Mouse (Mus musculus) intestine, embryonic 16.5 days (tissue): ENCODE data around the gene Olfm1. TPM values are rescaled to one million over a fixed set of nuclear protein-coding genes. Genes with fewer than 3 reads are reported as not detected.

Source experiments
- ATAC-seq: fragments of 200-750 bp; cut with Nextera tagmentation; 2 replicates; pipeline ENCODE4 v1.8.0; 2017; ENCODE audit warnings: moderate TSS enrichment, moderate library complexity
- H3K27ac ChIP-seq: fragments of 300-500 bp; sonication (generic); 2 replicates; pipeline ENCODE4 v1.5.1; 2014; ENCODE audit warnings: mild to moderate bottlenecking, low read length
- H3K27me3 ChIP-seq: fragments of 300-500 bp; sonication (generic); replicated peaks from 2 replicates; pipeline ENCODE4 v1.6.1; 2014; ENCODE audit warnings: low read length, control low read depth, mixed read lengths; ENCODE audit not compliant: control insufficient read depth, insufficient read depth
- H3K36me3 ChIP-seq: fragments of 300-500 bp; sonication (generic); 2 replicates; pipeline ENCODE4 v1.6.1; 2014; ENCODE audit warnings: low read length, control low read depth; ENCODE audit not compliant: control insufficient read depth, insufficient read depth
- H3K4me1 ChIP-seq: fragments of 300-500 bp; sonication (generic); 2 replicates; pipeline ENCODE4 v1.6.1; 2014; ENCODE audit warnings: low read length, control low read depth, mixed read lengths; ENCODE audit not compliant: control insufficient read depth, insufficient read depth
- H3K4me2 ChIP-seq: fragments of 300-500 bp; sonication (generic); 2 replicates; pipeline ENCODE4 v1.6.1; 2014; ENCODE audit warnings: low read depth, low read length, control low read depth
- H3K4me3 ChIP-seq: fragments of 300-500 bp; sonication (generic); 2 replicates; pipeline ENCODE4 v1.5.1; 2014; ENCODE audit warnings: mild to moderate bottlenecking, low read length
- H3K9ac ChIP-seq: fragments of 300-500 bp; sonication (generic); 2 replicates; pipeline ENCODE4 v1.6.1; 2014; ENCODE audit warnings: low read depth, low read length
- H3K9me3 ChIP-seq: fragments of 300-500 bp; sonication (generic); 2 replicates; pipeline ENCODE4 v1.6.1; 2016; ENCODE audit warnings: low read length, control low read depth; ENCODE audit not compliant: control insufficient read depth
- WGBS: fragments of 180-500 bp; shearing (Covaris S2); extraction: QIAGEN DNeasy Blood & Tissue Kit; methylation state at CpG from one replicate; pipeline ENCODE4 v1.1.7; 2014; 5-methylcytosine and 5-hydroxymethylcytosine counted together
- polyA plus RNA-seq: library from polyadenylated mRNA; unstranded; fragments of >200 nt; fragmentation: Nextera tagmentation; extraction: Ambion mirVana; gene quantifications from 2 replicates; pipeline ENCODE4 v1.2.1, GENCODE M21; 2015

Gene Olfm1
- polyA plus RNA-seq, 1 experiment from 2014 or later, result 13.3 TPM

DNA sequence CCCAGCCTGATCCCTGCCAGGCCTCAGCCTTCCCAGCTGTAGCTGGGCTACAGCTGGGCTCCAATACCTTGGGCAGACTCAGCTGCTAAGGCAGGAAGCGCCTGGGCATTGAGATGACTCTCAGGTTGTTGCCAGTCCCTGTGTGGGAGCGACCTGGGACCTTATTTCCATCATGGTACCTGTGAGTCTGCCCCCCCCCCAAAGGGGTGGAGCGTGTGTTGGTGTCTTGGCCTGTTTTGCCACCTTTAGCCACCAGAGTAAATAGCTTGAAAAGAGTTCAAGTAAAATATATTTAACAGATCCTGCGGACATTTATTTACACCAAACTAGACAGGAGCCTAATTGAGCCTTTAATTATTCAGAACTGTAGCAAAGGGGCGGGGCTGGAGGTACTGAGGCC lies 16.4 kb downstream of the Olfm1 start:
- no peak overlapping the region for H3K4me2 ChIP-seq
- no peak overlapping the region for H3K27ac ChIP-seq
- no peak for ATAC-seq
- no peaks in the 10 kb centered on the region for H3K36me3 ChIP-seq
- WGBS, result 82% methylated on average over 5 of the region's 5 CpGs
- H3K4me3 ChIP-seq, result no peak overlapping the region
- no peak overlapping the region for H3K9ac ChIP-seq
- no peaks in the 10 kb centered on the region for H3K27me3 ChIP-seq
- H3K4me1 ChIP-seq, result peaks cover 23% of the 10 kb centered on the region
- H3K9me3 ChIP-seq, result no peaks in the 10 kb centered on the region

DNA sequence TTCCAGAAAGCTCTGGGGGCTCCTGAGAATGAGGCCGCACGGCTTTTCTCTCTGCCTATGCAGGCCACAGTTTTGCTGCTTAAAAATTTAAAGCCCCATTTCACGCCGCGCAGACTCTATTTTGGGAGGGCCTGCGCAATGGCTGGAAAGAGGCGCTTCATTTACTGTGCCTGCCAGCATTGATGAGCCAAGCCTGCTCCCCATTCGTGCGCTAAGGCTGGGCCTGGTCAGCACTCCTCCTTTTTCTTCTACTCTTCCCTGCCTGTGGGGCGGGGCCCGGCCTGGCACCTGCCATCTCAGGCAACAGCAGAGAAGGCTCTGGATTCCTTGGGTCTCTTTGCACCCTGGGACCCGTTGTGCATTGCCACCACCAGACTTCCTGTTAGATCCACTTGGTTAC lies 16.9 kb downstream of the Olfm1 start:
- Histone ChIP-seq H3K9me3 (no peaks in the 10 kb centered on the region), H3K4me1 (peaks cover 19% of the 10 kb centered on the region), H3K27ac (no peak overlapping the region), H3K9ac (no peak overlapping the region), H3K4me2 (no peak overlapping the region), H3K27me3 (no peaks in the 10 kb centered on the region), H3K36me3 (0 out of 2 replicates have a peak, but pooled peaks cover under 1% of the 10 kb centered on the region), H3K4me3 (no peak overlapping the region)
- 86% methylated on average over 12 of the region's 12 CpGs for WGBS
- ATAC-seq, result no peak

DNA sequence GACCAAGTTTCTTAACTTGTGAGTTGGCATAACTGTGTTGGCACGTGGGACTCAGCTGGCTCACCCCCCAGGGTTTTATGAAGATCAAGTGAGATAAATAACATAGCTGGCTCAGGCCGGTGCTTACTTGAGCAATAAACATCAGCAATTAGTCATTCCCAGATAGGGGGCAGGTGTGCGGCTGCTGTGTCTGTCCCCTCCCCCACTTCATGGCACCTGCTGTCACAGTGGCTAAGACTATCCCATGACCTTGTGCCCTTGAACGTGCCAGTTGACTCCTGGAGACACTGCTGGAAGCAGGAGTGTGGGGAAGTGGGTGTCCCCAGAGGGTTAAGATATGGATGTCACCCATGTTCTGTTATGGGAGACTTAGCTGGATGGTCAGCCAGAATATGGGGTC lies 17.5 kb downstream of the Olfm1 start:
- ATAC-seq, result no peak
- no peak overlapping the region for H3K4me3 ChIP-seq
- H3K9ac ChIP-seq, result no peak overlapping the region
- no peaks in the 10 kb centered on the region for H3K27me3 ChIP-seq
- peaks cover 14% of the 10 kb centered on the region for H3K4me1 ChIP-seq
- H3K4me2 ChIP-seq, result no peak overlapping the region
- H3K36me3 ChIP-seq, result 0 out of 2 replicates have a peak, but pooled peaks cover 2% of the 10 kb centered on the region
- H3K27ac ChIP-seq, result no peak overlapping the region
- no peaks in the 10 kb centered on the region for H3K9me3 ChIP-seq
- 33% methylated on average over 4 of the region's 4 CpGs for WGBS

DNA sequence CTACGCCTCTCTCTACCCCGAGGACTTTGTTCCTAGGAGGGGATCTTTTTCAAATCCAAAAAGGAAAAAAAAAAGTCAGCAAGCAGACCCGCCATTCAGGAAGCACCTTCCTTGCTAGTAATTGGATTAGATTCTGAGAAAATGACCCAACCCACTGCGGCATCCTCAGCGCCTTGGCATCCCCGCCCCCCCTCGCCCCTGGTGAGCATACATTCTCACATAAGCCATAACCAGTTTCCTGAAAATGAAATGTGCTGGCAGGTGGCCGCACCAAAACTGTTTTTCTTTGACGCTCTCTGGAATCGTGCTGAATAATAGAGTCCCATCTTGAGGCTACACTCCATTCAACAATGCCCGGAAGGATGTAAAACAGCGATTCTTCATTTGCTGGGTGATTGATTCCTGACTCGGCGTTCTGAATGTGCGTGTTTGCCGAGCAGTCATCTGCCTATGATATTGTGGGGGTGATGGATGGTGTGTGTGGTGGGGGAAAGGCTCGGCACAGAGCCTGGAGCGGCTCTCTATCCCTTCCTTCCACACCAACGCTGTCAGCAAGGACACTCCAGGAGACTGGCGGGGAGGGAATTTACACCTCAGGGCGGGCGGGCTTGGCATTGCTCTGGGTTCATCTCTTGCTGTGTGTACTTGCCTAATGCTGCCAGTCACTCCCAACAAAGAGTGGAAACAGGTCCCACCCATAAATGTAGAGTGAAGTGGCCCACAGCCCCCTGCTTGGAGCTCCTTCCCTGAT lies 18.9 kb downstream of the Olfm1 start:
- H3K27me3 ChIP-seq, result no peaks in the 10 kb centered on the region
- no peak overlapping the region for H3K4me3 ChIP-seq
- 59% methylated on average over 22 of the region's 22 CpGs for WGBS
- 0 out of 2 replicates have a peak, but pooled peaks cover 2% of the 10 kb centered on the region for H3K36me3 ChIP-seq
- no peak overlapping the region for H3K4me2 ChIP-seq
- H3K27ac ChIP-seq, result no peak overlapping the region
- no peak overlapping the region for H3K9ac ChIP-seq
- H3K9me3 ChIP-seq, result no peaks in the 10 kb centered on the region
- H3K4me1 ChIP-seq, result 0 out of 2 replicates have a peak, but pooled peaks cover 6% of the 10 kb centered on the region
- ATAC-seq, result no peak

DNA sequence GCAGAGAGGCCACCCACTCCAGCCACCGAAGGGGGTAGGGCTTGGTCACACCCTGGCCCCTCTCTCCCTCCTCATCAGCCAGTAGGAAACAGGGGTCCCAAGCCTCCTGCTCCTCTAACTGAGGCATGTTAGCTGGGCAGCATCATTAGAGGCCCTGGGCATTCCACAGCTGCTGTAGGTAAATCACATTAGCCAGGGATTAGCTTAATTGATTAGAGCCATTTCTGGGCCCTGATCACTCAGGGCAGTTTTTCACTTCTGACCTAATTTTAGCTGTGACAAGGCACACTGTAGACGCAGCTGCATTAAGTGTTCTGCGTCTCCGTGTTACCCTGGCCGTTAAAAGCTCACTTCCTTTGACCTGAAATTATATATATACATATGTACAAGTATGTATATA lies 20.1 kb downstream of the Olfm1 start:
- 57% methylated on average over 5 of the region's 5 CpGs for WGBS
- no peak for ATAC-seq
- H3K4me1 ChIP-seq, result 0 out of 2 replicates have a peak, but pooled peaks cover 6% of the 10 kb centered on the region
- H3K9me3 ChIP-seq, result no peaks in the 10 kb centered on the region
- H3K36me3 ChIP-seq, result 0 out of 2 replicates have a peak, but pooled peaks cover 2% of the 10 kb centered on the region
- H3K9ac ChIP-seq, result no peak overlapping the region
- no peak overlapping the region for H3K4me2 ChIP-seq
- H3K4me3 ChIP-seq, result no peak overlapping the region
- no peak overlapping the region for H3K27ac ChIP-seq
- no peaks in the 10 kb centered on the region for H3K27me3 ChIP-seq

DNA sequence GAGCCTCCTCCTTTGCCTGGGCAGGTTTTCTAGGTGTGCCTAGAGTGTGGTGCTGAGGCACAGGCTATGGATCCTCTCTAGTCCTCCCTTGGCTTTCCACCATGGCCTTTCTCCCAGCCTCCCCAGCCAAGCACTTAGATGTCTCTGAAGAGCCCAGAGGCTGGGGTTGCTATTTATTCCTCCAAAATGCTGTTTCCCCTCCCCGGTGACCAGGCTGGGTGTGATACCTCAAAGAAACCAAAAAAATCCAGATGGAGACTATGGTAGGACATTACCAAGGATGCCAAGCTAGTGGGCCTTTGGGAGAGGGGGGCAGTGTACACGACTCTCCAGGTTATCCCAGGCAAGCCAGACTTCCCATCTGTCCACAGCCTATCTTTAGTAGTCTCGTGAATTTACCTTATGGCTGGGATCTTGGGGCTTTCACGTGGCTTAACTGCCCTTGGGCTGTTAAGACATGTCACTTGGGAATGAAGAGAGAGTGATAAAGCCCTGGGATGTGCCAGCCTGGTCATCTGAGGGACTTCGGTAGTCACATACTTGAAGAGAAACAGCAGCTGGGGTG lies 23.5 kb downstream of the Olfm1 start:
- Histone ChIP-seq H3K4me3 (no peak overlapping the region), H3K27ac (no peak overlapping the region), H3K27me3 (no peaks in the 10 kb centered on the region), H3K36me3 (0 out of 2 replicates have a peak, but pooled peaks cover 2% of the 10 kb centered on the region), H3K4me2 (no peak overlapping the region), H3K9ac (no peak overlapping the region), H3K9me3 (no peaks in the 10 kb centered on the region), H3K4me1 (0 out of 2 replicates have a peak, but pooled peaks cover 4% of the 10 kb centered on the region)
- ATAC-seq, result no peak
- WGBS, result 82% methylated on average over 5 of the region's 5 CpGs

DNA sequence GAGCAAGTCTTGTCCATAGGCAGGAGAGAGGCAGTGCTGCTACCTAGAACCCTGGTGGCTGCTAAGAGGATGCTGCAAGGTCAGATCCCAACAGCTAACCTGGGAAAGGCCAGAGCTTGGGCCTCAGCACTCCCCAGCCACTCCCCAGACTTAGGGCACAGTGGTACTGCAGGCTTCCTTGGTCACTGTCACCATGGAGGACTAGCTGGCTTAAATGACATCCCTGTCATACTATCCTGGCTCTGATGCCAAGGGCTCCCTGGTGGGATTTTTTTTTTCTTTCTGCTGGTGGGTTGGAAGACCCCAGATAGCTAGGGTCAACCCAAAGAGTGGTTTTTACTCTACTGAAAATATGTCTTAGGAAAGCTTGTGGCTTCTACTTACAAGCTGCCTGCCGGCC lies 25.0 kb downstream of the Olfm1 start:
- no peak overlapping the region for H3K4me3 ChIP-seq

DNA sequence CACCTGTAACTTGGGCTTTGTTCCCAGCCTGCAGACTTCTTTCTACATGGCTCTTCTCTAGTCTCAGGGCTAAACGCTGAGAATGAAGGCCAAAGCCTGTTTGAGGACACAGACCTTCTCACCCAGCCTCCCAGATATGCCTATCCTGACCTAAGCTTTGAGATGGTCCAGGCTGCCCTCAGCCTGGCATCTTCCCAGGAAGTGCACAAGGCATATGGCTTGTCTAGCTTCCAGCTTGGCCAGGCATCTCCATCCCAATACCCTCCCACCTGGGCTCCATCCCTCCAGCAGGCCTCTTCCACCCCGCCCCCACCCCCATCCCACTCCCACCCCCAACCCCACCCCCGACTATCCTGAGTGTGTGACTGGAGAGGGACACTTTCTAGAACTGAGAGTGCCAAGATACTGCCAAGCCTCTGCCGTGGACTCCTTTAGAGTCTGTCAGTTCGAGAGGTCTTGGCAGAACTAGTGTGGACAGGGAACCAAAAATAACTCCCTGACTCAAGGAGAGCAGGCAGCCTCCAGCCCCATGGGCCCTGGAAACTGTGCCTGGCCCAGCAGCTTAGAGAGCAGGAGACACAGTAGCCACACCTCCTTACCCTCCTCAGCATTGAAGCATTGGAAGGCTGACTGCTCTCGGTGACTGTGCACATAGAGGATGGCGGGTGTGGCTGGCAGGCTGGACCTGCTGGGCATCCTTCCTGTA lies 26.0 kb downstream of the Olfm1 start:
- Histone ChIP-seq H3K27ac (no peak overlapping the region), H3K9me3 (no peaks in the 10 kb centered on the region), H3K36me3 (0 out of 2 replicates have a peak, but pooled peaks cover 2% of the 10 kb centered on the region), H3K27me3 (no peaks in the 10 kb centered on the region), H3K4me3 (no peak overlapping the region), H3K9ac (no peak overlapping the region), H3K4me1 (no peaks in the 10 kb centered on the region), H3K4me2 (no peak overlapping the region)
- whole genome bisulfite sequencing, result 64% methylated on average over 7 of the region's 7 CpGs
- no peak for ATAC-seq

More for the DNA sequence above, 25.0 kb downstream of the Olfm1 start:
- H3K9ac ChIP-seq, result no peak overlapping the region
- H3K27ac ChIP-seq, result no peak overlapping the region
- no peaks in the 10 kb centered on the region for H3K9me3 ChIP-seq
- H3K4me2 ChIP-seq, result no peak overlapping the region
- no peak for ATAC-seq
- 0 out of 2 replicates have a peak, but pooled peaks cover 2% of the 10 kb centered on the region for H3K36me3 ChIP-seq
- H3K4me1 ChIP-seq, result no peaks in the 10 kb centered on the region
- H3K27me3 ChIP-seq, result no peaks in the 10 kb centered on the region
- 96% methylated on average over 1 of the region's 1 CpGs for WGBS

DNA sequence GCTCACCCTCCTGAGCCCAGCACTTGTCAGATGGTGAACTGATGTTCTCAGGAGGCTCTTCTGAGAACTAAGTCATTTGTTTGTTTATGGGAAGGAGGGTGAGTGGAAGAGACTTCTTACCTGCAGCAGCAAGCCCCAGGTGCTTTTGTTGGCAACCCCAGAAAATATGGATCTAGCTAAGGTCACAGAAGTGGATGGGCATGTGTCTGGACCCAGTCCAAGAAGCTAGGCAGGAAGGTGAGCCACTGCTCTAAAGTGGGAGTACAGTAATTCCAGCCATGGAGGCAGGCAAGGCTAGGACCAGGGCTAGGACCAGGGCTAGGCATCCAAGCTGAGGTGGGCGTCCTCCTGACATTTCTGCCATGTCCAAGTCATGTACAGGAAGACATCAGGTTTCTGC lies 26.8 kb downstream of the Olfm1 start:
- Histone ChIP-seq H3K27me3 (no peaks in the 10 kb centered on the region), H3K4me1 (no peaks in the 10 kb centered on the region), H3K4me3 (no peak overlapping the region), H3K9me3 (no peaks in the 10 kb centered on the region), H3K4me2 (no peak overlapping the region), H3K36me3 (0 out of 2 replicates have a peak, but pooled peaks cover 1% of the 10 kb centered on the region), H3K27ac (no peak overlapping the region), H3K9ac (no peak overlapping the region)
- WGBS, result 80% methylated on average over 1 of the region's 1 CpGs
- no peak for ATAC-seq
